In genomic region chr9:20453647-20454046, GRCm38 (mm10) we compare ENCODE assay signal across 24 mouse cellular contexts.
"Had no signal": no experiment of that assay in that cellular context is flagged by ENCODE, and none has a peak within 500 bp of the region (broad histone marks: within the 10 kb centered on the region; RNA-seq: fewer than 3 reads in every experiment).

No protein-coding gene starts in this region.

- H3K9ac ChIP-seq: limb, embryonic 13.5 days; liver, embryonic 12.5 days; liver, embryonic 15.5 days; lung, embryonic 15.5 days; midbrain, embryonic 15.5 days; neural tube, embryonic 12.5 days; neural tube, embryonic 15.5 days had no signal

- H3K27me3 ChIP-seq: limb, embryonic 13.5 days; liver, embryonic 12.5 days; liver, embryonic 15.5 days; lung, embryonic 15.5 days; megakaryocyte, embryonic 14.5 days; midbrain, embryonic 15.5 days; neural tube, embryonic 12.5 days; neural tube, embryonic 15.5 days had no signal

- H3K9me3 ChIP-seq: limb, embryonic 10.5 days; limb, embryonic 13.5 days; liver, embryonic 12.5 days; liver, embryonic 15.5 days; lung, embryonic 15.5 days; megakaryocyte, embryonic 14.5 days; midbrain, embryonic 15.5 days; neural tube, embryonic 12.5 days; neural tube, embryonic 15.5 days had no signal

- H3K27ac ChIP-seq: kidney, postnatal 0 days; limb, embryonic 10.5 days; limb, embryonic 13.5 days; liver, embryonic 12.5 days; liver, embryonic 15.5 days; lung, embryonic 15.5 days; midbrain, embryonic 10.5 days; midbrain, embryonic 15.5 days; neural tube, embryonic 12.5 days; neural tube, embryonic 15.5 days; stomach, postnatal 0 days had no signal

- ATAC-seq: intestine, postnatal 0 days; liver, embryonic 12.5 days; midbrain, embryonic 15.5 days had no signal

- H3K4me3 ChIP-seq: limb, embryonic 10.5 days; limb, embryonic 13.5 days; liver, embryonic 12.5 days; liver, embryonic 15.5 days; lung, embryonic 15.5 days; megakaryocyte, embryonic 14.5 days; midbrain, embryonic 10.5 days; midbrain, embryonic 15.5 days; neural tube, embryonic 12.5 days; neural tube, embryonic 15.5 days had no signal

- H3K4me2 ChIP-seq: limb, embryonic 13.5 days; liver, embryonic 12.5 days; liver, embryonic 15.5 days; lung, embryonic 15.5 days; midbrain, embryonic 15.5 days; neural tube, embryonic 12.5 days; neural tube, embryonic 15.5 days had no signal

- DNase-seq: kidney, postnatal 4 days; liver; lung, adult 18-20 months; lung, postnatal 10 days; lung, postnatal 36 days; right cerebral cortex, adult 18-20 months; right cerebral cortex, postnatal 14 days; right cerebral cortex, postnatal 4 days; thymus, adult 2 months; thymus, postnatal 14 days; thymus, postnatal 4 days had no signal
